ENCODE assay signal across 9 mouse cellular contexts in genomic region chr5:96912781-96913180, GRCm38 (mm10).
A peak's percentile ranks its signal among the peaks of the same experiment; 100 is the strongest.
DNase-seq lines count a peak whose midpoint lies in the region; ATAC-seq lines count a peak whose summit lies in the region.
"Had no signal": no experiment of that assay in that cellular context is flagged by ENCODE, and none has a peak within 500 bp of the region (broad histone marks: within the 10 kb centered on the region; RNA-seq: fewer than 3 reads in every experiment).

No protein-coding gene starts in this region.

- 88% methylated on average over 4 of the region's 4 CpGs for WGBS in forebrain, embryonic 12.5 days
- 83% methylated on average over 4 of the region's 4 CpGs for WGBS in forebrain, embryonic 13.5 days
- WGBS in neural tube, embryonic 13.5 days: 86% methylated on average over 4 of the region's 4 CpGs
- 56% methylated on average over 4 of the region's 4 CpGs for WGBS in stomach, embryonic 15.5 days

- DNase-seq in neural tube, embryonic 10.5 days (ENCODE audit: extremely low spot score, low spot score): no peak
- no peak for DNase-seq in ovary, postnatal 36 days (ENCODE audit: low spot score)
- DNase-seq in frontal cortex, postnatal 14 days (ENCODE audit: low spot score in 2 of 2): no peak

- H3K4me1 ChIP-seq in forebrain, embryonic 12.5 days: peaks cover 4% of the 10 kb centered on the region; the same call in 1 of the 2 replicates
- H3K4me1 ChIP-seq in forebrain, embryonic 13.5 days: peaks cover 8% of the 10 kb centered on the region; the same call in 1 of the 2 replicates
- peaks cover 9% of the 10 kb centered on the region; the same call in 1 of the 2 replicates for H3K4me1 ChIP-seq in neural tube, embryonic 13.5 days (replicated peaks)
- no peaks in the 10 kb centered on the region for H3K4me1 ChIP-seq in stomach, embryonic 15.5 days

- H3K4me2 ChIP-seq in forebrain, embryonic 12.5 days: no peak overlapping the region
- no peak overlapping the region for H3K4me2 ChIP-seq in forebrain, embryonic 13.5 days
- no peak overlapping the region for H3K4me2 ChIP-seq in neural tube, embryonic 13.5 days
- no peak overlapping the region for H3K4me2 ChIP-seq in stomach, embryonic 15.5 days

- no peaks in the 10 kb centered on the region for H3K36me3 ChIP-seq in forebrain, embryonic 12.5 days (replicated peaks)
- H3K36me3 ChIP-seq in forebrain, embryonic 13.5 days (ENCODE audit: poor library complexity, severe bottlenecking): no peaks in the 10 kb centered on the region
- no peaks in the 10 kb centered on the region for H3K36me3 ChIP-seq in neural tube, embryonic 13.5 days
- no peaks in the 10 kb centered on the region for H3K36me3 ChIP-seq in stomach, embryonic 15.5 days

- H3K27me3 ChIP-seq in forebrain, embryonic 12.5 days: no peaks in the 10 kb centered on the region
- no peaks in the 10 kb centered on the region for H3K27me3 ChIP-seq in forebrain, embryonic 13.5 days
- H3K27me3 ChIP-seq in neural tube, embryonic 13.5 days: no peaks in the 10 kb centered on the region
- H3K27me3 ChIP-seq in stomach, embryonic 15.5 days (replicated peaks): no peaks in the 10 kb centered on the region

- H3K9me3 ChIP-seq in forebrain, embryonic 12.5 days: no peaks in the 10 kb centered on the region
- H3K9me3 ChIP-seq in forebrain, embryonic 13.5 days (replicated peaks): no peaks in the 10 kb centered on the region
- H3K9me3 ChIP-seq in neural tube, embryonic 13.5 days: no peaks in the 10 kb centered on the region
- H3K9me3 ChIP-seq in stomach, embryonic 15.5 days: no peaks in the 10 kb centered on the region

- no peak overlapping the region for H3K9ac ChIP-seq in forebrain, embryonic 12.5 days
- H3K9ac ChIP-seq in forebrain, embryonic 13.5 days: no peak overlapping the region
- no peak overlapping the region for H3K9ac ChIP-seq in neural tube, embryonic 13.5 days
- H3K9ac ChIP-seq in stomach, embryonic 15.5 days: no peak overlapping the region

- ATAC-seq in forebrain, embryonic 12.5 days (ENCODE audit: low FRiP score): no peak
- ATAC-seq in forebrain, embryonic 13.5 days: no peak
- no peak for ATAC-seq in neural tube, embryonic 13.5 days (ENCODE audit: low read depth)
- peak; percentile 7 for ATAC-seq in inflammation-experienced regulatory T-cells, adult 6 months
- ATAC-seq in stomach, embryonic 15.5 days (ENCODE audit: insufficient read depth, low FRiP score, low read depth): no peak

- no peak overlapping the region for H3K4me3 ChIP-seq in forebrain, embryonic 12.5 days (replicated peaks)
- no peak overlapping the region for H3K4me3 ChIP-seq in forebrain, embryonic 13.5 days
- no peak overlapping the region for H3K4me3 ChIP-seq in neural tube, embryonic 13.5 days
- no peak overlapping the region for H3K4me3 ChIP-seq in stomach, embryonic 15.5 days (replicated peaks)
- H3K4me3 ChIP-seq: myocyte had no signal

- 0 out of 2 replicates have a peak overlapping the region, but pooled peaks have one; percentile 25 for H3K27ac ChIP-seq in forebrain, embryonic 12.5 days
- no peak overlapping the region for H3K27ac ChIP-seq in forebrain, embryonic 13.5 days
- 0 out of 2 replicates have a peak overlapping the region, but pooled peaks have one; percentile 38 for H3K27ac ChIP-seq in neural tube, embryonic 13.5 days (replicated peaks)
- peak overlapping the region; percentile 33 for H3K27ac ChIP-seq in stomach, embryonic 15.5 days
